Mouse (Mus musculus): ENCODE results near the gene Rab3ip. TPM values are rescaled to one million over a fixed set of nuclear protein-coding genes. Genes with fewer than 3 reads are reported as not detected.

Gene Rab3ip
- total RNA-seq, 2 experiments from 2014 or later, result 87.7 to 90.2 TPM

DNA sequence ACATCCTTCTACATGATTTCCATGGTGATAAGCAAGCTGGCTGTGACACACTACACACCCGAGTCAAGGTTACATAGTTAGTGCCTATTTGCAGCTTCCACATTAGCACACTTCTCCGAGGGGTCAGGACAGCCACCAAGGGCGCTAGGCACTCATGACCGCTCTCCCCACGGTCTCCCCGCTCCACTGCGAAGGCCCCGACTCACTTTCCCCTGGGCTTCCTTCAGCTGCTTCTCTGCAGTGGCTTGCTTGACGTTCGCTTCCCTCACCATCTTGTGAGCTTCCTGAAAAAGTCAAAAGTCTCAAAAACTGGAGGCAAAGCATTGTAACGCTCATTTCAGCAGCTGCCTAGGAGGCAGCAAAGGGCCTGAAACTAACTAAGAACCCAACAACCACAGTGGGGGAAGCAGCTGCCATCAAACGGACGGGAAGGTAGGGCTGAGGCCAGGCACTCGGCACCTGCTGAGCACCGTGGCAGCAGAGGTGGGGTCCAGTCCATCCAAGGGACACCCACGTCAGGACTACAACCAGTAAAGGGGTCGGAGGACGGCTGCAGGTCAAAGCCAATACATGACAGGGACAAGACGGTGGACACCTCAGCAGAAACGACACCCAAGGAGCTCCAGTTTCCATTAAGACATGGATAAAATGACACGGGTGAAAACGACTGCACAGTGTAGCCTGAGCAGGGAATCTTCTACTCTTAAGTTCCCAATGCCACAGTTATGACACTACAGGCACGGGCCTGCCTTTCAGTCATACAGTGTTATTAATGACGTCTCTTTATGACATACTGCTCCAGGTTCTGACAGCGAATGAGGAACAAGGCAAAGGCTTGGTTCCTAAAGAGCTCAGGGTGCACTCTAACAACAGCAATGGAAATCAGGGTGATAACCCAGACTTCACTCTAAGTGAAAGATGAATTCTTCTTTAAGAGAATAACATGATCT is 30.9 kb downstream of the Rab3ip start:
- no peak for DNase-seq

DNA sequence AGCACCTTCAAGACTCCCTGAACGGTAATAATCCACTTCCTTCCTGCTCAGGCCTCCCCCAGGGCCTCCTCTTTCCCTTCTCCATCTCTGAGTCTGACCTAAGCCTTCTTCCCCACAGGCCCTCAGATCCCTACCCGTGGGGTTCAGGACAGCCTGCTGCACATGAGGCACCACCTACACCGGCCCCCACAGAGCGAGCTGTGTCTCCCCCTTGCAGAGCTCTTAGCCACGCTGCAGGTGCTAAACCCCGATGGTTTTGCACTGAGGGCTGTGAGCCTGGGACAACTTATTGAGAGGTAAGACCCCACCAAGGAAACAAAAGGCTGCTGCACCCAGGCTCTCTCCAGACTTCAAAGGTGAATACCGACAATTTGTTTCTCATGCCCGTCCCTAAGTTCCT is 34.0 kb downstream of the Rab3ip start:
- no peak for DNase-seq

DNA sequence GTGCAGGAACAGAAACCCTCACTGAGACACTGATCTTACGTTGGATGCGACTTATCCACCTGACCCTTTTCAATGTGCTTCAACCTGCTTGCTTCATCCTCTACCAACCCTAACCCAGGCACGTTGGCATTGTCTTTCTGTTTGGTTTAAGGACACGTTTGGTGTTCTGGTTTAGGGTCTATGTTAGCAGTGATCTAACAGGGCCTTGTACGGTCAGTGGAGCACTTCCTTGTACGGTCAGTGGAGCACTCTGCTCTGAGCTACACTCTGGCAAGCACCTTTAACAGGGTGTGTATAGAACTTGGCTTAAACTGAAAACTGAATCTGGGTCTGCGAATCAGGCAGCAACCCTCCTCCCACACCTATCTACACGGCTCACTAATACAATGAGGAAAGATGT is 35.3 kb downstream of the Rab3ip start:
- no peak for DNase-seq

DNA sequence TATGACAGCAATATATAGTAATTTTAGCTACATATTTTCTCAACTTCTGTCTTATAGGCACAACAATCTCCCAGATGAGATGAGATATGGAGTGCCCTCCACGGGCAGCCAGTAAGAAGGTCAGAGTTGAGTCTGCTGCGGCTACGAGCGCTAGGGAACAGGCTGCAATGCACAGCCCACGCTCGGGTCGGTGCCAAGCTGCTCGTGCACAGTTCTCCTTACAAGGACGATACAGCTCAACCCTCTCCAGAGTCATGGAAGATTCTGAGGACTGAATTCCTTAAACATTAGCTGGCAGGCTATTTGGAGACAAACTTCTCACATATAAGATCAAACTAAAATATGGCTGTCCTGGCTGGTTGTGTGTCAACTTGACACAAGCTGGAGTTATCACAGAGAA is 36.0 kb downstream of the Rab3ip start:
- peak; percentile 66 for DNase-seq

DNA sequence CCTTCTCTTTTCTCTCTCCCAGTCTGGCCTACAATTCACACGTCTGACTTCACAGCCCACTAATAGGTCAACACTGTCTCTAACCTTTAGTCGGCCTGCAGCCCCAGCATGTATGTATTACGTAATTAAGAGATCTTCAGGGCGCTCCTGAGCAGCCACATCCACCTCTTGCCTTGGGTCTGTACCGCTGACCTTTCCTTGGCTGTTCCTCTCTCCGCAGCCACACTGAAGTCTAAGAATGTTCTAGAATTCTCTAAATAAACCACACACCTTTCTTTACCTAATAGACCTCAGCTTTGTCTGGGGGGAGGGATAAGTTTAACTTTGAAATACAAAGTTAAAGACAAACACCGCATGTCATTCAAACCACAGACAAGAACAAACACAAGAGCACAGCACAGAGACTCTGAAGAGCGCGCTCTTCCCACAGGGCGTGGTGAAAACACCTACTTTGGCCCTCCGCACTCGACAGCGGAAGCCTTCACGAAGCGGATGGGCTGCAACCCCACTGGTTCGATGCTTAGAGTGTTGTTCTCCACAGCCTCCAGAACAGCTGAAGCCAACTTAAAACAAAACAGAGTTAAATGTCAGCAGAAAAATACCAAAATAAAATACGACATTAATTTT is 36.8 kb downstream of the Rab3ip start:
- no peak for DNase-seq

DNA sequence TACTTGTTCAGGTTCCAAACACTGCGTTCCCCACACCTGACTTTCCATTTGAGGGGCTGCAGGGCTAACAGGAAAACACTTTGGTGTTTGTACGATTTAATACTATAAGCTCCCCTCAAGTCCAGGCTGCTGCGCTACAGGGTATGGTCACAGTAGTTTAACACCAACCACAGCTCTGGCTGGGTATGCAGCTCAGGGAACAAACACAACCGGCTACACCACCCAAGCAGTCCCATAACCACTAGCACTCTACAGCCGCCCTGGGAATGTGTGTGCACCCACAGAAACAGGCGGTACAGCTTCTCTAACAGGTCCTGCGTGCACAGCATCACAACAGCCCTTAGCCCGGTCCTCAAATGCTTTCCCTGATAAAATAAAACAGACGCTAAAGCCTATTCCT is 37.7 kb downstream of the Rab3ip start:
- no peak for DNase-seq

DNA sequence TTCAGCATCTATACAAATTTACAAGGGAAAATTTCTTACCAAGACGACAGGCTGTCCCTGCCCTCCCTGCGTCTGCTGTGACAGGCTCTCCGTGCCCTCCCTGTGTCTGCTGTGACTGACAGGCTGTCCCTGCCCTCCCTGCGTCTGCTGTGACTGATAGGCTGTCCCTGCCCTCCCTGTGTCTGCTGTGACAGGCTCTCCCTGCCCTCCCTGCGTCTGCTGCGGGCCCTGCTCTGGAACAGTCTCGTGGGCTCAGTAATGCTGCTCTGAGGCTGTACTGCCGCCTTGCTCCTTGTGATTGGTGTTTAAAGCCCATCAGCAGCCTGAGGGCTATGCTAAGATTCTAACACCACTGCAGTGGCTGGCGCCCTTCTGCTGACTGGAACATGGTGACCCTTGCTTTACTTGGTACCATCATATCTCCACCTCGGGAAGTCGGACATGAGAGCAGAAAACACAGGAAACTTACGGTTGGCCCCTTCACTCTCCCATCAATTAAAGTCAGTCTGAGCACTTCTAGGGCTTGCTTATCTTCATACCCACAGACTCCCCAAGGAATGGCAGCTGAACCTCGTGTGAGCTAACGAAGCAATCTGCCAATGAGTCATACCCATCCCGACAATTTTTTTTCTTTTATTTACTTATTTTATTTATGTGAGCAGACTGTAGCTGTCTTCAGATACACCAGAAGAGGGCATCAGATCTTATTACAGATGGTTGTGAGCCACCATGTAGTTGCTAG is 41.5 kb downstream of the Rab3ip start:
- no peak for DNase-seq

DNA sequence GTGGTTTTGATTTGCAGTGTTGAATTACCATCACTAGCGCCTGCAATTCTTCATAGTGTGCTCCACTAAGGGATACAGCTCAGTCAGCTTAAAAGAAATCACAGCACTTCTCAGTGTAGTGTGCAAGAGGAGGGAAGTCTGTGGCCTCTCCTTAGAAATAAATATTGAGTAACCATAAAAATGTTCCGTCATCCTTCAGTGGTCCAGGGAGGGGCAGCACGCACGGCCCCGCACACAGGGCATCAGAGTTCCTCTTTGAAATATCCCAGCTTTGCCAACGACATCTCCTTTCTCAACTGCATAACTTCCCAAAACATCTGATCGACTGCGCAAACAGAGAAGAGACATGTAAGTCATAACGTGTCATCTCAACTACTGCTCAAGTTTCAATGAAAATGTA is 43.8 kb downstream of the Rab3ip start:
- DNase-seq, result no peak

DNA sequence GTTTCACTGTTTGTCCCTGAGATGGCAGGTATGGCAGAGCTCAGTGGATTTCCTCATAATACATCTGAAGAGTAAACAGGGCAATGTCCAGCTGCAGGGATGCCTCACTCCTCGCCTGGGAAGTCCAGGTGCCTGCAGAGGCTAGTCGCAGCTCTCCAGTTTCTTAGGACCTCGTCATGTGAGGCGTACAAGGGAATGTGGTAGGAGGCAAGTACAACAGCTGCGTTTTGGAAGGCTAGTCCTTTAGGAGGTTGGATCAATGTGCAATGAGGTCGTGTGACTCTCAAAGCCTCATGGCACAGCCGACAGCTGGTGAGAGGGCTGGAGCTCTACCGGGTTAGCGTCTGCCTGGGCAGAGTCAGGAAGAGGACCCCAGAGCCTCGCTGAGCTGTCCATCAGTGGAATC is 46.1 kb downstream of the Rab3ip start:
- DNase-seq, result no peak

DNA sequence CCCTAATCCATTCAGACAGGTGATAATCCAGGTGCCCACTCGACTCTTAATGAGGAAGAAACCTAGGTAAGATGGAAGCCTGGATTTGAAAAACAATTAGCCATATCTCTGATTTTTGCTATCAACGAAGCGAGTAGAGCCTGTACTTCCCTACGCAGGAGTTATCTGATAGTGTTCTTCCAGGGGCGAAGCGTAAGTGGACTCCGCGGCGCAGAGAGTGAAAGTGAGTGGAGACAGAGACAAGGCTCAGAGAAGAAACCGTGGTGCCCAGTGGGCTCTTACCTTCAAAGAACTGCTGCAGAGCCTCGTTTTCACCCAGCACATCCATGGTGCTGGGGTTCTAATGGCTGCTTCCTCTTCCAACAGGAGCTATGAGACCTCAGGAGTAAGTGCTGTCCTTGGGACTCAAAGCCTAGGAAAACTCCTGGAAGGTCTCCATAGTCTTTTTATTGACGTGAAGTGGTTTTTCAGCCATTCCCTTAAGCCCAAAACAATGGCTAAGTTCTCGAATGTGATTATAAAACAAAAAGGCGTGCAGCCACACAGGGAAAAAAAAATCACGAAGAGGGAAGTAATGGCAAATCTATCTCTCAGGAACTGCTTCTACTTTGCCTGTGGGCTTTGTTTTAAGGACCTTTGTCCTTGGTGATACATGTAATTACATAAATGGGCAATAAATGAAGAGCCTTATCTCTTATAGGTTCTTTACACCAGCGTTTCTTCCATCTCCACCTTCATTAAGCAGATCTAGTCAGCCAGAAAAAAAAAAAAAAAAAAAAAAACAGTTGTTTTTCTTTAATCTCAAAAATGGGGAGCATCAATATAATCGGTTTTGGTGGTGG is 54.0 kb downstream of the Rab3ip start, which contains the start of gene Myrfl:
Myrfl (minus strand) TSS at position 584 of the 842 bp plus-strand sequence.
- DNase-seq, result no peak

DNA sequence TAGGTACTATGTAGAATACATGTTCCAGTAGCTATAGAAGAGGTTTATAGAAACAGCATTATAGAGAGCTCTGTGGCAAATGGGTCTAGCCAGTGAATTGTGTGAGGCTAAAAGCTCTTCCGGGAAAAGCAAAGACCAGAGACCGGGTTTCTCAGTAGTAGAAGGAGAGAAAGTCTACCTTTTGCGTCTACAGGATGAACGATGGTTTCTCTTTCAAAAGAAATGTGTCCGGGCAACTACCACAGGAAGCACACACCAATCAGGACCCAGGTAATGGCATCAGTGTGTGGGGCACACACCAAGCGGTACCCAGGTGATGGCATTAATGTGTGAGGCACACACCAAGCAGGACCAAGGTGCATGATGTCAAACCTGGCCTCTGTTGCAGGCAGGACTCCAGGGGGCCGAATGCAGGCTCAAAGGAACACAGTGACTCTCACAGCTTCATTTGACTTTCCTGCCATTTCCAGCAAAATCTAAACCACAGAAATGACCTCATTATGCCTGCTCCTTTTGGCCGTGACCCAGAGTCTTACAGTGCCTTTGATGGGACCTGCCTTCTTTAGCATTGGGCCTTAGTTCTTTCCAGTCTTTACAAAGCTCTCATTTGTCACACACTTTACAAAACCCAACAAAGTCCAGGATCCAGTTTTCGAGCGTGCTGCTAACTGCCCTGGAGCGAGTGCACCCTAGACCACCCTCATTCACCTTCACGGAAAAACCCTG is 55.3 kb downstream of the Rab3ip start:
- no peak for DNase-seq

DNA sequence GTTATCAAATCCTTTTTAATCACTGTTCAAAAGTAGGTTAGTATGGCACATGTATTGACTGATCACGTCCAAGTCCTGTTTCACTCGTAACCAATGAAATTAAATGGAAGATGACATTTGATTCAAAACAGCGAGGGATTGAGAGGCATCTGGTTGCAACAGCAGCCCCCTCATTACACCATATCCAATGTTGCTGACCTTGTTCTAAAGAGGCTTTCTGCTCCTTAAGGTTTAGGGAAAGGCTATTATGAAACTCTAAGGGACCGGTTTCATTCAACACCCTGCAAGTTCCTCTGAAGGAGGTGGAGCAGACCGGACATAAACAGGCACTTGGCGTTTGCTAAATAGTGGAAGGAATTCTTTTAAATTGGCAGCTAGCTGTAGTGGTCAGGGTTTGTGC is 56.0 kb downstream of the Rab3ip start:
- DNase-seq, result no peak

DNA sequence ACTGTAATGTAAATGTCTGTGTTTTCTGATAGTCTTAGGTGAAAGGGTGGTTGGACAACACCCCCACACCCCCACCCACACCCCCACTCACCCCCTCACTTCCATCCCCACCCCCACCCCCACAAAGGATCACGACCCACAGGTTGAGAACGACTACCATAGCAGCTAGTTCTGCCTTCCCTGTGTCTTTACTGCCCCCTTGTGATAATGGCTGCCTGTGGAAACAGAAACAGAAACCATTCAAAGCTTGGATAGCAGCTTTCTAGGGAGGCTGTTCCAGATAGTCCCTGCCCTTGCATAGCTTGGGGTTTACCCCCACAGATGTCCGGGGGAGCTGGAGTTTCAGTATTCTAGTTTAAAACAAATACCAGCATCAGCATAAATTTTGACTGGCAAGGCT is 56.8 kb downstream of the Rab3ip start:
- DNase-seq, result peak; percentile 52

DNA sequence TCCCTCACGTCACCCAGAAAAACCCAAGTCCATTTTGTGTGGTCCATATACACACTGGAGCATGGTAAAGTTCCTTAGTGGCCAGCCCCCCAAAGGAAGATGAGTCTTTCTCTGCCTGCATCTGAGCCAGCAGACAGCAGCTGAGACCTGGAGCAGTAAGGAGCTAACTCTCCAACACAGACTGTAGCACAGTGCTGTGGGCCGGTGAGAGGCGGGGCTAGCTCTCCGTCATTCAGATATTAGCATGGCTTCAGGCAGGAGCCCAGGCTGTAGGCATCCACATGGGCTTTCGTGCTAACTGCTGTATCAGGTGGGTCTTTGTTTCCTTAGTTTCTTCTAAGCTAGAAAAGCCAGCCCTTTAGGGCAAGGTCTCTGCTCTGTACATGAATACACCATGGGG is 60.0 kb downstream of the Rab3ip start:
- no peak for DNase-seq

DNA sequence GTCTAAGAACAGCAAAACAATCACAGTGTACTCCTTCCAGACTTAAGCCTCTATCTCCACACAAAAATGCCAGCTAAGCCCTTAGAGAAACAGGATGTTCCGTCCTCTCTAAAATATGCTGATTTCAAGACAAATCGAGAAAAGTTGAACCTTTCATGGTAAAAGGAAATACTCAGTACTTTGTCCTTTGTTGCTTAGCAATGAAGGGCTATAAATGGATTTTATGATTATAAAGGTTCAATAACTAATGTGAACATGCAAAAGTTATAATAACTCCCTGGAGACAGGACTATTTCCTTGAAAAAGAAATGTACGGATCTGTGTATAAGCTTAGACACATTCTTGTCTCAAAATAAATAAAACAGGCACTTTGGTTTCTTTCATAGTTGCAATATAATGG is 66.0 kb downstream of the Rab3ip start:
- no peak for DNase-seq

DNA sequence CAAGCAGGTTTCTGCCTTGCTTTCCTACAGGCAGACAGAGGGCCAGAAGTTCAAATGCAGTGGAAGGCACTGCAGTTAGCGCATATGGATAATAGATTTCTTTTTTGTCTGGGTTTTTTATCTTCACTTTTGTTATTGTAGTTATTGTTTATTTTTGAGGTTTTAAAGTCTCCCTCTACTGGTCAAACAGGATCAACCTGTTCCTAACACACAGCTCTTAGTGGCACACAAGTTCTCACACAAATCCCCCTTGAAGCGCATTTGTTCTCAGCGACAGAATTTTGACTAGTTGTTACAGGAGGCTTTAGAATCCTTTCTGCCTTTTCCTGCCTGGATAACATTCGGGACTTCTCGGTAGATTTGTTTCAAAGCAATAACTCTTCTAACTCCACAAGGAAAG is 67.0 kb downstream of the Rab3ip start:
- DNase-seq, result no peak

DNA sequence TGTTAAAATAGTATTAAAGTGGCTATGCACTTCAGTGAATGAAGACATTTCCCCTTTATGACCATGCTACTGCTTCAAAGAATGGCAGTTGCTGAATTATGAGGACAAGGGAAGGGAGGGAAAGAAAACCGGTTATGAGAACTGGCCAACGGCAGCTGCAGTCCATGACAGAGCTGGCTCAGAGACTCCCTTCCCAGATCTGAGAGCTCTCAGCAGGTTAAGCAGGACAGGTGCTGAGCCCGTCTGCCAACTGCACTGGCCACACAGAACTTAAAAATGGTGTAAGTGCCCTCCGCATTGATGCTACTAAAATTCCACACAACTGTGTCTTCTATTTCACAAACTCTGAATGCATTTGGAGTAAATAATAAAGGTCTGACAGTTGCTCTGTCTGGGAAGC is 73.1 kb downstream of the Rab3ip start:
- no peak for DNase-seq

DNA sequence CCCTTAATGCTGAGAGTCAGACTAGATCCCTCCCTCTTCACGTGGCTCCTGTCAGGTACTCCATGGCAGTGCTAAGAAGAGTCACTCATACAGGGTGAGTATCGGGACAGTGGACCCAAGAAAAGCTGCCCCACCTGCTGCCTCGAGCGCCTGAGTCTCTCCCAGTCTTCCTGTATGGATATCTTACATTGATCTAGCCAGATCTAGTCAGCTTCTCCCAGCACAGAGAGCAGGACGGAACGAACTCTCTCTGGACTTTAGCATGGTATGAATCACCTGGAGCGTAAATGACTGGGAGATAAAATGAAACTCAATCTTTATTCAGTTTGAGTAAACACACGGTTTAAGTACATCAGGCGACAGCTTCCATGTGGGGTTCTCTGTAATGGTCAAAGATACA is 76.1 kb downstream of the Rab3ip start:
- no peak for DNase-seq

DNA sequence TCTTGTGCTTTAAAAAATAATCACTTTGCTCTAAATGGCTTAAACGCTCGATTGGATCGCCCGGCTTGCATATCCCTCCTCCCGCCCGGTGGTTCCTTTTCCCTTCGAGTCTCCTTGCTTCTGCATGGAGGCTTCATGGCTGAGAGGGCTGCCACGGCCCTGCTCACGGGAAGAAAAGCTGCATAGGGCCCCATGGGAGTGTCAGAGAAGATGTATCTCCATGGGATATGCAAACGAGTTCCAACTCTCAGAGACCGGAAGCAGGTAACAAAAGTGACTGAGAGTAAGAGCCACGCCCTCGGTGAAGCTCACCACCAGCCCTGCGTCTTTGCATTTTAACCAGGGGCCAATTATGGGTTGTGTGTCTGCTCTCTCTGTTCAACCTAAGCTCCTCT is 78.6 kb downstream of the Rab3ip start:
- DNase-seq, result no peak

DNA sequence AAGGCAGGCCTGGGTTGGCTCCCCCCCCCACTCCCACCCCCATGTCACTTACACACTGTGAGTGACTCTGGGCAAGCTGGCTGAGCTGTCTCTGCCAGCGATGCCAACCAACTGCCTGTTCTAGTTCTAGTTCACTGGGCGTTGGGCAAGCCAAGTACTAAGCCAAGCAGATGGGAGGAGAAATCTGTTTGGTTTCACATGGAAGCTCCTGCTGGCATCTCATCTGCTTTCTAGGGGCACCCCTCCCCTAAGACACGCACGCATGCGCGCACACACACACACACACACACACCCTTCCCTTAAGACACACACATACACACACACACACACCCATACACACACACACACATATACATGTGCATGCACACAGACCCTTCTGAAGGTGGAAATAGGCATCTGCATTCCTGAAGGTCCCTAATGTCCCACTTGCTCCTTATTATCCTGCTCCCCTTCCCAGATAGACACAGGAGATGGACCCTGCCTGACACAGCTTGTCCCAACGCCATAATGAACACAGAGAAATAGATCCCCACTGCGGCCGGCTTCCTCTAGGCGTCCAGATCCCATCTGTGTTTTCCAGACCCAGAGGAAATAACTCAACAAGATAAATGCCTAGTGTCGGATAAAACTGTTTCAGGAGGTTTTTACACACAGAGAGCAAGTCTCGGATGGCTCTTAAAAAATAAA is 79.1 kb downstream of the Rab3ip start:
- DNase-seq, result no peak

DNA sequence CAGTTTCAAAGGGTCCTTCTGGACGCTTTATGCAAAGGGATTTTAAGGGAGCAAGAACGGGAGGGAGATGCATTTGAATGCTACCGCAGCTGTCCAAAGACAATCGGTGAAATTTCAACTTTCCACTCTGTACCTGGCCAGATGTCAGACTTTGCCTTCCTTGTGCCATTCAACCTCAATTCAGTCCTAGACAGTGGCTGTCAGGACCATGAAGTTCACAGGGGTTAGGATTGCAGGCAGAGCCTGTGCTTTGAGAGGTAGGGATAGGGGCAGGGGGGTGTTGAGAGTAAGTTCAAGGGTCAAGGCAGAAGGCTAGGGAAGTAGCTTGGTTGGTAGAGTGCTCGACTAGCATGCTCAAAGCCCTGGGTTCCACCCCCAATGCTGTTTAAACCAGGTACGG is 79.8 kb downstream of the Rab3ip start:
- DNase-seq, result no peak

Data from heart, postnatal 4 days (tissue).